22 mouse cellular contexts compared by ENCODE assay signal in genomic region chr6:53807185-53807584, GRCm38 (mm10). TPM values are rescaled to one million over a fixed set of nuclear protein-coding genes. Genes with fewer than 3 reads are reported as not detected.
DNase-seq lines count a peak whose midpoint lies in the region; ATAC-seq lines count a peak whose summit lies in the region.
"Had no signal": no experiment of that assay in that cellular context is flagged by ENCODE, and none has a peak within 500 bp of the region (broad histone marks: within the 10 kb centered on the region; RNA-seq: fewer than 3 reads in every experiment).

No protein-coding gene starts in this region.

- peak; percentile 55 for DNase-seq in heart, adult 11 months
- DNase-seq in heart, postnatal 36 days: no peak
- no peak for DNase-seq in kidney, adult 11 months
- DNase-seq: cerebellum, adult 11 months; cerebellum, adult 9-11 months; lung, adult 18-20 months; lung, postnatal 14 days; thymus, postnatal 25 days had no signal

- H3K4me3 ChIP-seq in kidney, embryonic 15.5 days (replicated peaks): no peak overlapping the region
- no peak overlapping the region for H3K4me3 ChIP-seq in neural tube, embryonic 13.5 days
- H3K4me3 ChIP-seq in neural tube, embryonic 15.5 days (replicated peaks): no peak overlapping the region
- H3K4me3 ChIP-seq: embryonic facial prominence, embryonic 13.5 days; erythroblast, embryonic 14.5 days; forebrain, embryonic 12.5 days; hindbrain, embryonic 15.5 days; intestine, embryonic 15.5 days; limb, embryonic 12.5 days; midbrain, embryonic 13.5 days; stomach, embryonic 15.5 days had no signal

- intact Hi-C loops in heart, postnatal 36 days (cut with DNase I): no loop called here

- H3K36me3 ChIP-seq in kidney, embryonic 15.5 days: no peaks in the 10 kb centered on the region
- H3K36me3 ChIP-seq in neural tube, embryonic 13.5 days: no peaks in the 10 kb centered on the region
- no peaks in the 10 kb centered on the region for H3K36me3 ChIP-seq in neural tube, embryonic 15.5 days
- H3K36me3 ChIP-seq: embryonic facial prominence, embryonic 13.5 days; forebrain, embryonic 12.5 days; hindbrain, embryonic 15.5 days; intestine, embryonic 15.5 days; limb, embryonic 12.5 days; midbrain, embryonic 13.5 days; stomach, embryonic 15.5 days had no signal

- H3K27ac ChIP-seq in kidney, embryonic 15.5 days: peak overlapping the region; percentile 65
- 0 out of 2 replicates have a peak overlapping the region, but pooled peaks have one; percentile 2 for H3K27ac ChIP-seq in neural tube, embryonic 13.5 days (replicated peaks)
- no peak overlapping the region for H3K27ac ChIP-seq in neural tube, embryonic 15.5 days (replicated peaks)
- H3K27ac ChIP-seq: embryonic facial prominence, embryonic 13.5 days; forebrain, embryonic 12.5 days; hindbrain, embryonic 15.5 days; intestine, embryonic 15.5 days; limb, embryonic 12.5 days; midbrain, embryonic 13.5 days; stomach, embryonic 15.5 days had no signal

- ATAC-seq in kidney, embryonic 15.5 days (replicated peaks; ENCODE audit: low FRiP score): peak; percentile 42; the same call in 1 of the 2 replicates
- no peak for ATAC-seq in neural tube, embryonic 13.5 days (ENCODE audit: low read depth)
- no peak for ATAC-seq in neural tube, embryonic 15.5 days (ENCODE audit: low FRiP score)
- ATAC-seq: intestine, embryonic 15.5 days; midbrain, embryonic 13.5 days had no signal

- WGBS in kidney, embryonic 15.5 days: 39% methylated on average over 3 of the region's 3 CpGs
- 63% methylated on average over 3 of the region's 3 CpGs for WGBS in neural tube, embryonic 13.5 days
- WGBS in neural tube, embryonic 15.5 days: 61% methylated on average over 3 of the region's 3 CpGs

- H3K4me1 ChIP-seq in kidney, embryonic 15.5 days: peaks cover 27% of the 10 kb centered on the region
- peaks cover 14% of the 10 kb centered on the region for H3K4me1 ChIP-seq in neural tube, embryonic 13.5 days (replicated peaks)
- peaks cover 8% of the 10 kb centered on the region for H3K4me1 ChIP-seq in neural tube, embryonic 15.5 days
- H3K4me1 ChIP-seq: forebrain, embryonic 12.5 days; intestine, embryonic 15.5 days; midbrain, embryonic 13.5 days had no signal

- H3K9me3 ChIP-seq in kidney, embryonic 15.5 days (replicated peaks): no peaks in the 10 kb centered on the region
- H3K9me3 ChIP-seq in neural tube, embryonic 13.5 days: no peaks in the 10 kb centered on the region
- no peaks in the 10 kb centered on the region for H3K9me3 ChIP-seq in neural tube, embryonic 15.5 days (replicated peaks)
- H3K9me3 ChIP-seq: embryonic facial prominence, embryonic 13.5 days; forebrain, embryonic 12.5 days; hindbrain, embryonic 15.5 days; intestine, embryonic 15.5 days; limb, embryonic 12.5 days; midbrain, embryonic 13.5 days; stomach, embryonic 15.5 days had no signal

- no peak overlapping the region for H3K9ac ChIP-seq in kidney, embryonic 15.5 days
- H3K9ac ChIP-seq in neural tube, embryonic 13.5 days: no peak overlapping the region
- no peak overlapping the region for H3K9ac ChIP-seq in neural tube, embryonic 15.5 days (replicated peaks)
- H3K9ac ChIP-seq: embryonic facial prominence, embryonic 13.5 days; forebrain, embryonic 12.5 days; hindbrain, embryonic 15.5 days; intestine, embryonic 15.5 days; limb, embryonic 12.5 days; midbrain, embryonic 13.5 days; stomach, embryonic 15.5 days had no signal

- H3K4me2 ChIP-seq in kidney, embryonic 15.5 days: no peak overlapping the region
- H3K4me2 ChIP-seq in neural tube, embryonic 13.5 days: no peak overlapping the region
- no peak overlapping the region for H3K4me2 ChIP-seq in neural tube, embryonic 15.5 days
- H3K4me2 ChIP-seq: embryonic facial prominence, embryonic 13.5 days; forebrain, embryonic 12.5 days; hindbrain, embryonic 15.5 days; intestine, embryonic 15.5 days; limb, embryonic 12.5 days; liver, embryonic 11.5 days; midbrain, embryonic 13.5 days; stomach, embryonic 15.5 days had no signal

- no peaks in the 10 kb centered on the region for H3K27me3 ChIP-seq in kidney, embryonic 15.5 days
- H3K27me3 ChIP-seq in neural tube, embryonic 13.5 days: no peaks in the 10 kb centered on the region
- no peaks in the 10 kb centered on the region for H3K27me3 ChIP-seq in neural tube, embryonic 15.5 days (replicated peaks)
- H3K27me3 ChIP-seq: embryonic facial prominence, embryonic 13.5 days; forebrain, embryonic 12.5 days; hindbrain, embryonic 15.5 days; intestine, embryonic 15.5 days; limb, embryonic 12.5 days; midbrain, embryonic 13.5 days; stomach, embryonic 15.5 days had no signal

RNA-seq across cellular contexts. Expression of gene Tril, which starts 13.4 kb away (rescaled TPM):
- total RNA-seq in heart, postnatal 36 days (2021): 1 to 10 TPM; 4.6 to 5.4 TPM
- 88.9 and 93.8 TPM in 2 replicates for polyA plus RNA-seq in kidney, embryonic 15.5 days (2015; fragmentation: Nextera tagmentation; extraction: Ambion mirVana)
- 13.6 and 15.4 TPM in 2 replicates for polyA plus RNA-seq in neural tube, embryonic 13.5 days (2015; fragmentation: Nextera tagmentation; extraction: Ambion mirVana)
- 14.6 and 16.3 TPM in 2 replicates for polyA plus RNA-seq in neural tube, embryonic 15.5 days (2015; fragmentation: Nextera tagmentation; extraction: Ambion mirVana)
- total RNA-seq: common myeloid progenitor, adult 5-6 weeks; megakaryocyte, adult 5-6 weeks had no signal
- polyA plus RNA-seq: erythroblast, embryonic 14.5 days had no signal
